Mouse (Mus musculus): ENCODE measurements around the gene Ddx39. TPM values are rescaled to one million over a fixed set of nuclear protein-coding genes. Genes with fewer than 3 reads are reported as not detected.

The Ddx39 gene
- 141 and 147 TPM in 2 replicates for polyA plus RNA-seq (2014; fragmentation: Nextera tagmentation; extraction: Ambion mirVana)

DNA sequence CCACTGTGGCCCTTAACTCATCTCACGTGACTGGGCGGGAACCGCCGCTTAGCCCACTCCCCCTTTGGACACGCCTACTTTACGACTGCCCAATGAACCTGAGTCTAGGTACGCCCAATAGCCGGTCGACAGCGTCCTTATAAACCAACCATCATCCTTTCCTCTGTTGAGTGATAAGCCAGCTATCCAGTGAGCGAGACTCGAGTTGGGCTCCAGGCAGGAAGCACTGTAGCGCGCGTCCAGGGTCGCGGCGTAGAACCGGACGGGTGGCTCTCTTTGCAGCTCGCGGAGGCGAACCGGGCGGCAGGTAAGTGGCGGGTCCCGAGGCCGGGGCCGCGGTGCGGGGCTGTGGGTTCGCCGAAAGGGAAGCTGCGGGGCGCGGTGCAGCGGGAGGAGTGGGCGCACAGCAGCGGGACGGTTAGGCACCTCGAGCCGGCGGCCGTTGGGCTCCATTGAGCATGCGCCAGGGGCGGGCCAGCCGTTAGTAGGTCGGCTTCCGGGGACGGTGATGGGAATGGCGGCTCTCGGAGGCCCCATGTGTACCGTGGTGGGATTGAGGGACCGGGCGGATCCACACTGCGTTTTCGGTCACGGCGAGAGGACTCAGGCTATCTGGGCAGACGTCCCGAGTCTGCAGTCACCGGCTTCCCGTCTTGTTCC, at the start of gene Ddx39:
Ddx39 (plus strand) TSS at position 147 of the 660 bp plus-strand sequence.
- H3K36me3 ChIP-seq (ENCODE audit: control insufficient read depth, insufficient read depth, low read length) = peaks cover 5% of the 10 kb centered on the region
- H3K27me3 ChIP-seq (ENCODE audit: control insufficient read depth, insufficient read depth, low read length) = no peaks in the 10 kb centered on the region
- under 1% methylated on average over 63 of the region's 63 CpGs for WGBS
- peaks cover 6% of the 10 kb centered on the region; the same call in 1 of the 2 replicates for H3K4me1 ChIP-seq (ENCODE audit: control insufficient read depth, insufficient read depth, low read length)
- H3K4me3 ChIP-seq (ENCODE audit: low read depth, low read length) = peak within 1 kb of the TSS; percentile 89
- peak; percentile 99 for ATAC-seq (ENCODE audit: insufficient number of reproducible peaks, insufficient read depth, low FRiP score, low read depth)
- peak within 1 kb of the TSS; percentile 77 for H3K4me2 ChIP-seq (replicated peaks; ENCODE audit: low read depth, low read length)
- H3K27ac ChIP-seq (ENCODE audit: low read length) = peak within 1 kb of the TSS; percentile 88
- peak within 1 kb of the TSS; percentile 78 for H3K9ac ChIP-seq (replicated peaks; ENCODE audit: low read depth, low read length)
- H3K9me3 ChIP-seq (ENCODE audit: control insufficient read depth, low read depth, low read length) = no peaks in the 10 kb centered on the region

DNA sequence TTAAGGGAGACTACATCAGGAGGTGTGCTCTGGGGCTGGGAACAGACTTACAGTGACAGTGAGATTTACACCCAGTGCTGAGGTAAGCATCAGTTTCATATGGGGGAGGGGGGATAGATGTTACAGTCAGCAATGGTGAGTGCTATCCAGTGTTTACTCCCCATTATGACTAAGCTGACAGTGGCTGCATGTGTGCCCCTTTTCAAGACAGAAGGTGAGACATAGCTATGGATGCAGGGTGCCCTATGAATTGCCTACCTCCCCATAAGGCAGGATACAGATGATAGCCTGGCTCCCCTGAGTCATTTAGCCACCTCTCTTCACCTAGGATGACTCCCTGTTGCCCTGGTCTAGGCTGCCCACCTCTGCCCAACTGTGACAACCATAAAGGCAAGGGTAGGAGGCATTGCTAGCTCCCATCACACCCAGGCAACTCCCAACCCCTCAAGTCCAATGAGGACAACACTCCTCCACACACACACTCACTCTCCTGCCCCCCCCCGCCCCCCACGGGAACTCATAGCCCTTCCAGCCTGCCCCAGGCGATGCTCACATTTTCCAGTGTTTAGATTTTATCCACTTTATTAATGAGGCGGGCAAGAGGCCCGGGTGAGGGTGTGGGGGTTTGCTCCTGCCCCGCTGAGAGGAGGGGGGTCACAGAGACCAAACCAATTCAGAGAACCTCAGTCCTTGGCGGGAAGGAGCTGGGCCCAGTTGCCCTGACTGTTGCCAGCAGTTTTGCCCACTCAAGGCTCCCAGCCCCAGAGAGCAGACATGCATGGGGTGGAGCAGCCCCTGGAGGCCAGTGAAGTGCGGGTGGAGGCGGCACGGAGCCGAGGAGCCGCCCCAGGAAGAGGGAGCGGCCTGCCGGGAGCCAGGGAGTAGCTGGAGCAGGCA, 48.8 kb upstream of the Ddx39 start, which contains the start of gene Ptger1:
Ptger1 (plus strand) TSS at position 710 of the 897 bp plus-strand sequence.
- peak within 1 kb of the TSS; percentile 88 for H3K27ac ChIP-seq (ENCODE audit: low read length)
- peak within 1 kb of the TSS; percentile 2; the same call in 1 of the 2 replicates for H3K4me3 ChIP-seq (ENCODE audit: low read depth, low read length)
- H3K9me3 ChIP-seq (ENCODE audit: control insufficient read depth, low read depth, low read length) = no peaks in the 10 kb centered on the region
- peaks cover 25% of the 10 kb centered on the region; the same call in 1 of the 2 replicates for H3K36me3 ChIP-seq (ENCODE audit: control insufficient read depth, insufficient read depth, low read length)
- 14% methylated on average over 14 of the region's 14 CpGs for WGBS
- ATAC-seq (ENCODE audit: insufficient number of reproducible peaks, insufficient read depth, low FRiP score, low read depth) = peak; percentile 30; the same call in 1 of the 2 replicates
- peaks cover 56% of the 10 kb centered on the region for H3K4me1 ChIP-seq (ENCODE audit: control insufficient read depth, insufficient read depth, low read length)
- H3K4me2 ChIP-seq (replicated peaks; ENCODE audit: low read depth, low read length) = peak within 1 kb of the TSS; percentile 57
- no peak within 1 kb of the TSS for H3K9ac ChIP-seq (replicated peaks; ENCODE audit: low read depth, low read length)
- H3K27me3 ChIP-seq (ENCODE audit: control insufficient read depth, insufficient read depth, low read length) = no peaks in the 10 kb centered on the region

DNA sequence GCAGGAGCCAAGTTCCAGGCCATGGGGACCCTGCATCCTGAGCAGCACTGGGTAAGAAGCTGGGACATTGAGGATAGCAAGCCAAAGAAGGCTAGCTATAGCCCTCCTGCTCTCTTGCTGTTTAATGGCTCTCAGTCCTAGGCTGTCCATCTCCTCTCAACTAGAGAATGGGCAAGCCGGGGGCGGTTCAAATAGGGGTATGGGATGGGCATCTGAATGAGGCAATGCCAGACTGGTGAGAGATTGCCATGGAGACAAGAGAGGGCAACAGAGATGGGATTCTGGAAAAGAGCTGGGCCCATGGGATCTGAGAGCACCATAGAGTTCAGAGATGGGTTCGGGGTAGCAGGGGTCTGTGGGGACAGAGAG, 48.1 kb upstream of the Ddx39 start:
- Histone ChIP-seq H3K4me3 (ENCODE audit: low read depth, low read length) (peak overlapping the region; percentile 2; the same call in 1 of the 2 replicates), H3K36me3 (ENCODE audit: control insufficient read depth, insufficient read depth, low read length) (peaks cover 29% of the 10 kb centered on the region; the same call in 1 of the 2 replicates), H3K27me3 (ENCODE audit: control insufficient read depth, insufficient read depth, low read length) (no peaks in the 10 kb centered on the region), H3K27ac (ENCODE audit: low read length) (peak overlapping the region; percentile 88; the same call in 1 of the 2 replicates), H3K9me3 (ENCODE audit: control insufficient read depth, low read depth, low read length) (no peaks in the 10 kb centered on the region), H3K4me1 (ENCODE audit: control insufficient read depth, insufficient read depth, low read length) (peaks cover 50% of the 10 kb centered on the region), H3K9ac (replicated peaks; ENCODE audit: low read depth, low read length) (no peak overlapping the region), H3K4me2 (replicated peaks; ENCODE audit: low read depth, low read length) (peak overlapping the region; percentile 36)
- WGBS = 85% methylated on average over 3 of the region's 3 CpGs
- ATAC-seq (ENCODE audit: insufficient number of reproducible peaks, insufficient read depth, low FRiP score, low read depth) = no peak

DNA sequence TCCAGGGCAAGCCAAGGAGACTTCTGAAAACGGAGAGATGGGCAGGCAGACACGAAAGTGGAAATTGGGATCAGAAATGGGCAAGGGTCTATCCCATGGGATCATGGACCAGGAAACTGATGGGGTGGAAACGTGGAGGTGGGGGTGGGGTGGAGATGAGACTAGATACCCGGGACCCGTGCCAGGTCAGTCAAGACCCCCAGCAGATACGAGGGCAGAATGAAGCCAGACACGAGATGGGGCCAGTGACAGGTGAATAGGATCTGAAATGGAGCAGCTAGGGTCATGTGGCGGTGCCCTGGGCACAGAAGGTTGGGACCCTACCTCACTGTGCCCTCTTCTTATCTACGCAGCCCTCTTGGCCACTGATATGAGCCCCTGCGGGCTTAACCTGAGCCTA, 47.5 kb upstream of the Ddx39 start:
- no peak overlapping the region; the same call in 1 of the 2 replicates for H3K4me3 ChIP-seq (ENCODE audit: low read depth, low read length)
- H3K4me2 ChIP-seq (replicated peaks; ENCODE audit: low read depth, low read length) = peak overlapping the region; percentile 57
- no peaks in the 10 kb centered on the region for H3K27me3 ChIP-seq (ENCODE audit: control insufficient read depth, insufficient read depth, low read length)
- H3K36me3 ChIP-seq (ENCODE audit: control insufficient read depth, insufficient read depth, low read length) = peaks cover 34% of the 10 kb centered on the region; the same call in 1 of the 2 replicates
- peaks cover 43% of the 10 kb centered on the region for H3K4me1 ChIP-seq (ENCODE audit: control insufficient read depth, insufficient read depth, low read length)
- H3K9ac ChIP-seq (replicated peaks; ENCODE audit: low read depth, low read length) = no peak overlapping the region
- ATAC-seq (ENCODE audit: insufficient number of reproducible peaks, insufficient read depth, low FRiP score, low read depth) = no peak
- no peak overlapping the region for H3K27ac ChIP-seq (ENCODE audit: low read length)
- H3K9me3 ChIP-seq (ENCODE audit: control insufficient read depth, low read depth, low read length) = no peaks in the 10 kb centered on the region
- 86% methylated on average over 10 of the region's 10 CpGs for WGBS

DNA sequence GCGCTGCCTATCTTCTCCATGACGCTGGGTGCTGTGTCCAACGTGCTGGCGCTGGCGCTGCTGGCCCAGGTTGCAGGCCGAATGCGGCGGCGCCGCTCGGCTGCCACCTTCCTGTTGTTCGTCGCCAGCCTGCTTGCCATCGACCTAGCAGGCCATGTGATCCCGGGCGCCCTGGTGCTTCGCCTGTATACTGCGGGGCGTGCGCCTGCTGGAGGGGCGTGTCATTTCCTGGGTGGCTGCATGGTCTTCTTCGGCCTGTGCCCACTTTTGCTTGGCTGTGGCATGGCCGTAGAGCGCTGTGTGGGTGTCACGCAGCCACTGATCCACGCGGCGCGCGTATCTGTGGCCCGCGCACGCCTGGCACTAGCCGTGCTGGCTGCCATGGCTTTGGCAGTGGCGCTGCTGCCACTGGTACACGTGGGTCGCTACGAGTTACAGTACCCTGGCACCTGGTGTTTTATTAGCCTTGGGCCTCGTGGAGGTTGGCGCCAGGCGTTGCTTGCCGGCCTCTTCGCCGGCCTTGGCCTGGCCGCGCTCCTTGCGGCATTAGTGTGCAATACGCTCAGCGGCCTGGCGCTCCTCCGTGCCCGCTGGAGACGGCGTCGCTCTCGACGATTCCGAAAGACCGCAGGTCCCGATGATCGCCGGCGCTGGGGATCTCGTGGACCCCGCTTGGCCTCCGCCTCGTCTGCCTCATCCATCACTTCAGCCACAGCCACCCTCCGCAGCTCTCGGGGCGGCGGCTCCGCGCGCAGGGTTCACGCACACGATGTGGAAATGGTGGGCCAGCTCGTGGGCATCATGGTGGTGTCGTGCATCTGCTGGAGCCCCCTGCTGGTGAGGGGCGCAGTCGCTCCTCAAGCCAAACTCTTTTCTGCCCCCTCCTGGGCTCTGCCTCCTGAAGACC, 46.7 kb upstream of the Ddx39 start:
- H3K27me3 ChIP-seq (ENCODE audit: control insufficient read depth, insufficient read depth, low read length) = no peaks in the 10 kb centered on the region
- H3K4me3 ChIP-seq (ENCODE audit: low read depth, low read length) = peak overlapping the region; percentile 28
- no peak overlapping the region for H3K27ac ChIP-seq (ENCODE audit: low read length)
- H3K9ac ChIP-seq (replicated peaks; ENCODE audit: low read depth, low read length) = peak overlapping the region; percentile 30; the same call in 1 of the 2 replicates
- H3K36me3 ChIP-seq (ENCODE audit: control insufficient read depth, insufficient read depth, low read length) = peaks cover 41% of the 10 kb centered on the region; the same call in 1 of the 2 replicates
- peak overlapping the region; percentile 57 for H3K4me2 ChIP-seq (replicated peaks; ENCODE audit: low read depth, low read length)
- no peak for ATAC-seq (ENCODE audit: insufficient number of reproducible peaks, insufficient read depth, low FRiP score, low read depth)
- 15% methylated on average over 80 of the region's 80 CpGs for WGBS
- H3K4me1 ChIP-seq (ENCODE audit: control insufficient read depth, insufficient read depth, low read length) = peaks cover 40% of the 10 kb centered on the region
- H3K9me3 ChIP-seq (ENCODE audit: control insufficient read depth, low read depth, low read length) = no peaks in the 10 kb centered on the region

DNA sequence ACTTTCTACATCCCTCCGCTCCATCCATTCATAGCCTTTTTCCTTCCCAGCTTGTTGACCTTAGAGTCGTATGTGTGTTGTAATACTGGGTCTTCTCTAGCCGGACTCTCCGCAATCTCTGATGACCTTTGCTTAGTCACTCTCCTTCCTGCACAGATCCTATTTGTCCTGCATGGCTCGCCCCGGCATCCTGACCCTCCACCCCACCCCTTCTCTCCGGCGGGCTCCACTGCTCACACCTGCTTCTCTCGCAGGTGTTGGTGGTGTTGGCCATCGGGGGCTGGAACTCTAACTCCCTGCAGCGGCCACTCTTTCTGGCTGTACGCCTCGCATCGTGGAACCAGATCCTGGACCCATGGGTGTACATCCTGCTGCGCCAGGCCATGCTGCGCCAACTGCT, 46.0 kb upstream of the Ddx39 start:
- Histone ChIP-seq H3K9ac (replicated peaks; ENCODE audit: low read depth, low read length) (no peak overlapping the region), H3K4me3 (ENCODE audit: low read depth, low read length) (no peak overlapping the region), H3K4me1 (ENCODE audit: control insufficient read depth, insufficient read depth, low read length) (peaks cover 40% of the 10 kb centered on the region), H3K36me3 (ENCODE audit: control insufficient read depth, insufficient read depth, low read length) (peaks cover 42% of the 10 kb centered on the region; the same call in 1 of the 2 replicates), H3K9me3 (ENCODE audit: control insufficient read depth, low read depth, low read length) (no peaks in the 10 kb centered on the region), H3K27me3 (ENCODE audit: control insufficient read depth, insufficient read depth, low read length) (no peaks in the 10 kb centered on the region), H3K4me2 (replicated peaks; ENCODE audit: low read depth, low read length) (peak overlapping the region; percentile 57; the same call in 1 of the 2 replicates), H3K27ac (ENCODE audit: low read length) (no peak overlapping the region)
- ATAC-seq (ENCODE audit: insufficient number of reproducible peaks, insufficient read depth, low FRiP score, low read depth) = no peak
- WGBS = 75% methylated on average over 16 of the region's 16 CpGs

DNA sequence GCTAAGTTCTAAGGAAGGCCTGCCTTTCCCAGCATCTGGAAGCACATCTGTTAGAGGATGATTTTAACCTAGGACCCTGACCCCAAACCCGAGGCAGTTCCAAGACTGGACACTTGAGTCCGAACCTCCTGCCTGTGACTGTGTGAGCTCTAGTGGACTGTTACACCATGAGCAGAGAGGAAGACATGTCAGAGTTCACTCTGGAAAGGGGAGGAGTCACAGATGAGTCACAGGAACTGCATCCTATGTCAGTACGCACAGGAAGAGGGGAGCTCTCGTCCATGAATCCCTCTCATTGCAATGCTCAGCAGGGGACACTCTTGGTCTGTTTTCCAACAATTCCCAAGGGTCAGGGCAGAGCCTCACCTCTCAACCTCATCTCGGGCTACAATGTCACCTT, 42.0 kb upstream of the Ddx39 start:
- H3K36me3 ChIP-seq (ENCODE audit: control insufficient read depth, insufficient read depth, low read length) = peaks cover 51% of the 10 kb centered on the region

More for the DNA sequence above, 42.0 kb upstream of the Ddx39 start:
- Histone ChIP-seq H3K4me2 (replicated peaks; ENCODE audit: low read depth, low read length) (no peak overlapping the region), H3K27ac (ENCODE audit: low read length) (no peak overlapping the region), H3K4me3 (ENCODE audit: low read depth, low read length) (no peak overlapping the region), H3K27me3 (ENCODE audit: control insufficient read depth, insufficient read depth, low read length) (no peaks in the 10 kb centered on the region), H3K9ac (replicated peaks; ENCODE audit: low read depth, low read length) (no peak overlapping the region), H3K9me3 (ENCODE audit: control insufficient read depth, low read depth, low read length) (no peaks in the 10 kb centered on the region), H3K4me1 (ENCODE audit: control insufficient read depth, insufficient read depth, low read length) (peaks cover 4% of the 10 kb centered on the region)
- no peak for ATAC-seq (ENCODE audit: insufficient number of reproducible peaks, insufficient read depth, low FRiP score, low read depth)
- 68% methylated on average over 5 of the region's 5 CpGs for WGBS

Measured in stomach, embryonic 14.5 days (tissue).